Mouse (Mus musculus) megakaryocyte, embryonic 14.5 days (primary cell): Measurements from ENCODE around the gene Cubn.

Source experiments
- FLI1 ChIP-seq: IDR thresholded peaks from 2 replicates; pipeline ENCODE4 v1.6.1; 2012; ENCODE audit warnings: low read length, inconsistent platforms, mixed read lengths
- GATA1 ChIP-seq: IDR thresholded peaks from 3 replicates; pipeline ENCODE4 v1.6.1; 2012; ENCODE audit warnings: mixed read lengths, low read length, inconsistent platforms, borderline replicate concordance

DNA sequence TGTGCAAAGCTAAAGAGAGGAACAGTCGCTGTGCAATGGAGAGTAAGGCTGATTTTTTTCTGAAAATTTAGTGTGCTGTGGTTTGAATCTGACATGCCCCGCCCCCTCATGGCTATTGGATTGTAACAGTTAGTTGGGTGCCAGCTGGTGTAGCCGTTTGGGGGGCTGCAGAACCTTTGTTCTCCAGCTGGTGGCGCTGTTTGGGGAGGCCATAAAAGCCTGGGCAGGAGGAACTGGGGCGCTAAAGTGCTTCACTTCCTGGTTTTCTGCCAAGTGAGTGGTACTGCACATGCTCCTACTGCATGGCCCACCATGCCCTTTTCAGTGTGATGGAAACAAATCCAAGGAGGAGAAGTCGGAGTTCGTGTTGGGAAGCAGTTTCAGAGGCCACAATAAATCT lies 215.7 kb downstream of the Cubn start:
- TF ChIP-seq FLI1 (no peak), GATA1 (no peak)
